Mouse (Mus musculus): ENCODE data around the gene Frmd5.
"Not testable (repeated sequence)": the region's sequence is repeated elsewhere in the genome, so short reads cannot be mapped to it uniquely, and the experiment has no call there.

Gene Frmd5

GRCm38 (mm10) chr2:121806959-121807653, at the start of gene Frmd5:
Frmd5 (minus strand) TSS chr2:121807087.
- DNase-seq (ENCODE audit: low spot score), result peak; percentile 96

DNA sequence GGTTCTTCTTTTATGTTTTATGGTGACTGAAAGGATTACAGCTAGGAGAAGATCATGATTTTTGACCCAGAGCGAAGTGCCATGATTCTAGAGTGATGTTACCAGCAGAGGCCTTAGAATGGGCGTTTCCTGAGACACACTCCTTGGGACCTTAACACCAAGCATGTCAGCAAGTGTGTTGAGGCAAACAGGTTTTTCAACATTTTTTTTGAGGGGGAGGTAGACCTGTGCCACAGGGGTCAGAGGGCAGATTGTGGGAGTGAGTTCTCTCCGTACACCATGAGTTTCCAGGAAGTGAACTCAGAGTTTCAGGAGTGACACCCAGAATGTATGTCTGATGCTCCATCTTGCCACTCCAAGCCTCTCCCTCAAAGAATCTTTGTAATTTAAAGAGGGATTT, 47.1 kb upstream of the Frmd5 start:
- no peak for DNase-seq (ENCODE audit: low spot score)

DNA sequence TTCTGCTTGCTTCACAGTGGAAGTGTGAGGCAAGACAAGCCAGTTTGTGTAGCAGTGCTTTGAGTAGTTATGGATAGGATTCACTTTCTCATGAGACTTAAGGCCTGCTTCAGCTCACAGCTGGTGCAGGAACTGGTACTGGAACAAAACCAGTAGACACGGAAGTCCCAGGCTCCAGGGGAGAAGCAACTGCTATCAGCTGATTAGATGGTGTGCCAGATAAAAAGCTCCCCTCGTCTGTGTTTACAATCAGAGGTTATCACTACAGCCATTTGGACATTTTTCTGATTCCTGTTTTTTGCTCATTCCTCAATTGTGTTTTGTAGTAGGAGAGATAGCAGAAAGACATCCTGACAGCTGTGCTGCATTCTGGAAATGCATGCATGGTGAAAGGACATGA, 45.2 kb upstream of the Frmd5 start:
- DNase-seq (ENCODE audit: low spot score), result no peak

DNA sequence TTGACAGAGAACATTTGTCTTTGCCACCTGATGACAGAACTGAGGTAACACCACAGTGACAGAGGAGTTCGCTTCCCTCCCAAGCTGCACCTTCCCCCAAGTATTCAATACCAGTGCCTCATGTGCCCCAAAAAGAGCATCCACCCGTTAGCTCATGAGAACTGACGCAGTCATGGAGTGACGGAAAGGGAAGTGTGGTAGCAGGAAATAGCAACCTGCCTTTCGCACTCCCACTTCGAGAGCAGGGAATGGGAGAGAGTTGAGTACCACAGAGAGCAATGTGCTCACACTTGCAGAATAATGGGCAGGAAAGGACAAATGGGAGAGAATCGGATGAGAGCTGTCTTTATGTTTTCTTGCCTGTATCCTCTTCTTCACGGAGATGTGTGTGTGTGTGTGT, 39.2 kb upstream of the Frmd5 start:
- no peak for DNase-seq (ENCODE audit: low spot score)

- no peak for DNase-seq (ENCODE audit: low spot score)
Measured at GRCm38 (mm10) chr2:121842249-121842648, 35.4 kb upstream of the Frmd5 start.

GRCm38 (mm10) chr2:121841453-121841852, 34.6 kb upstream of the Frmd5 start:
- no peak for DNase-seq (ENCODE audit: low spot score)

DNA sequence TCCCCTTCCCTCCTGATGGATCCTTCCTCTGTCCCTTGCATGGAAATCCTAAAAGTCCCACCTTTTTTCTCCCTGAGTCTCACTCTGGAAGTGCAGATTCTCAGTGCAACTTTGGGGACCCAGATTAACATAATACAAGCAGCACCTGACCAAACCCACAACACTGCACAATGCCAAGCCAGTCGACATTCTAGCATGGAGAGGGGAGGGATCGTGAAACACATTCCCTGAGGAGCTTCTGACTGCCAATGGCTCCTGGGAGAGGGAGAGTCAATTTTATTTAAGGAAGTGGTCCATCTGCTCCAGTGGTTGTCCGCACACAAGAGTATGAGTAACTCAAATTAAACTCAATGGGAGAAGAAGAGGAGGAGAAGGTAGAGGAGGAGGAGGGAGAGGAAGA, 28.0 kb upstream of the Frmd5 start:
- no peak for DNase-seq (ENCODE audit: low spot score)

- DNase-seq (ENCODE audit: low spot score), result peak; percentile 83
Measured at GRCm38 (mm10) chr2:121832484-121832894, 25.6 kb upstream of the Frmd5 start.

DNA sequence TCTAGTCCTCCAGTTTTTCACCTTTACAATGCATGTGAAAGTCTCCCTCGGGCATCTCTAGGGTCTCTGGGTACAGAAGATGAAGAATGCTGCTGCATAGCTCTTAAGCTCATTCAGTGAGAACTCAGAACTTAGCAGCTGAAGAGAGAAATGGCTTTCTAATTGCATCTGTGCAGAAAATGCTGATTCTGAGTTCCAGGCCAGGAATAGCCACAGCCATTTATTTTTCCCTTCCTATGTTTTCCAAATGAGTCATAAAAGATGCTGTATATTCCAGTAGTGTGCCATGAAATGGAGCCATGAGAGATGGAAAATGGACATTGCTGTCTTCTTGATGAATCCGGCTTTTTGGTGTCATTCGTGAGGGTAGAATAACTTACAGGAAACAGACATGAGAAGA, 21.5 kb upstream of the Frmd5 start:
- no peak for DNase-seq (ENCODE audit: low spot score)

DNA sequence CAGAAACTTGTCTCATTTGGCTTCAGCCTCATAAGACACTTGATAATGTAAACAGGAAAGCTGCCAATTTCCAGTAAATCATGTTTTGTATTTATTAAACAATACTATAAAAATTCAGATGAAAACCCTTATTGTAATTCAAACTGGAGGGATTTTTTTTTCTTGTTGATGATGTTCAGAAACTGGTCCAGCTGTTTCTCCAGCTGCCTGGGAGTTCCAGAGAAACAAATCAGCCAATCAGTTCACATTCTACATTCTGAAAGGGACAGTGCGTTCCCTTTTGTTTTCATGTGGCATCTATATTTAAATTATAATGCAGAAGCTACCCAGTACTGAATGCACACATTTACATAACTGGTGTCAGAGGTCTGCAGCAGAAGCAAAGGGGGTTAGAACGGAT, 19.3 kb upstream of the Frmd5 start:
- DNase-seq (ENCODE audit: low spot score), result no peak

DNA sequence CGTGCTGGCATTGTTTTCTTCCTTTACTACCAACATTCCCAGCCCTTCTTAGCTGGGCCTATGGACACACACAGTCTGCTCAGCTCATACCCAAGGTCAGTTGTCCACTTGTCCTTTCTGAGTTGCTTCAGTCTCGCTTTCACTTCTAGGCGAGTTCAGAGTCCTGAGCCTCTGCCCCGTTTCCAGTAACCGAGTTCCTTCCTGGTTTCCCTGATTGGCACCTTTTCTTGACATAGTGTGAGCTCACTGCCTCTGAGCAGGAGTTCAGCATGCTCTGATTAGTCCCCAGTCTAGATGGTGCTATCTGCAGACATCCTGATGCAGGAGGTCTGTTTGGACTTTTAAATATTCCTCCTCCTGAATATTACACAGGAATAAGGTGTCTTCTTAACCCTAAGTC, 17.8 kb upstream of the Frmd5 start:
- DNase-seq (ENCODE audit: low spot score), result no peak

GRCm38 (mm10) chr2:121821787-121822186, 14.9 kb upstream of the Frmd5 start:
- DNase-seq (ENCODE audit: low spot score), result no peak

- not testable (repeated sequence) for DNase-seq (ENCODE audit: low spot score)
Measured at GRCm38 (mm10) chr2:121810876-121811275, 4.0 kb upstream of the Frmd5 start.

DNA sequence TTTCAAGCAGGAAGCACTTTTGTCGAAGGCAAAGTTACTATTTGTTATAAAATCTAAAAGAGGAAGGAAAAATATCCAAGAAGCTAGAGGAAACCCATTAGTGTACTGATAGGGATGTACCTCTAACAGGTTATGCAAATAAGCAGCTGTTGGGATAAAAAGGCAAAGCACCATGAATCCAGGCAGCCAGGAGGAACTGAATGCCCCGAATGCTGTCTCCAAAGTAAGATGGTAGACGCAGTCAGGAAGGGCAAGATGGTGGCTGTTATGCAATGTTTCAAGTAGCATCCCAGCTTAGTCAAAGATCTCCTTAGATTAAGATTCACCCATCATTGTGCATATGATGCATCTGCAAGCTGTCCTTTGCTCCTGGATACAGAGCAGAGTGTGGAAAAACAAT, 2.2 kb upstream of the Frmd5 start:
- DNase-seq (ENCODE audit: low spot score), result no peak

DNA sequence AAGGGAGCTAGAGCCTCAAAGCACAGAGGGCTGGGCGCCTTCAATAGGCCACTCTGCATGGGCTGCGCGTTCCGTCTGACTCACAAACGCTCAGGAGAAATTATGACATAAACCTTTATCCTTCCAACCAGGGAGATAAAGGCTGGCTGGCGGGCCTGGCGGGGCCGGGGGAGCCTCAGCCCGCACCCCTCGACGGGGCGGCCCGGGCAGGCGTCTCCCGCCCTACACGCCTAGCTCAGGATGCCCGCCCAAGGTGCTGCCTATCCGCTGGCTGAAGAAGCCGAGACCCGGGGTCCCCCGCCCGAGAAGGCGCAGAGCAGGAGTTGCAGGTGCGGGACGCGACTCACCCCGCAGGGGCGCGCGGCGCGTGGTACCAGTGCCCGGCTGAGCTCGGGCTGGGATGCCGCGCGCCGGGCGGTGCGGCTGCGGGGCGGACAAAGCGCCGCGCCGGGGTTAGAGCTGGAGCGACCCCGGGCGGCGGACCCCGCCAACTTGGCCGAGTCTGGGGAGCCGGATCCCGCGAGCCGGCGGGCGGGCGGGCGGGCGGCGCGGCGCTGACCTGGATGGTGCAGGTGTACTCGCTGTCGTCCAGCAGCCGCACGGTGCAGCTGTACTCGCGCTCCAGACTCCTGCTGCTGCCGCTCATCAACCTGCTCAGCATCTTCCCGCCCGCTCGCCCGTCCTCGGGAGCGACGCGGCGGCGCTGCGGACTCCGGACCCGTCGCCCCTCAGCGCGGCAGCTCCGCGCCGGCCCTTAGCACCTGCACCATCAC, 530 bp downstream of the Frmd5 start:
- peak; percentile 65 for DNase-seq (ENCODE audit: low spot score)

GRCm38 (mm10) chr2:121799051-121799450, 7.8 kb downstream of the Frmd5 start:
- DNase-seq (ENCODE audit: low spot score), result no peak

DNA sequence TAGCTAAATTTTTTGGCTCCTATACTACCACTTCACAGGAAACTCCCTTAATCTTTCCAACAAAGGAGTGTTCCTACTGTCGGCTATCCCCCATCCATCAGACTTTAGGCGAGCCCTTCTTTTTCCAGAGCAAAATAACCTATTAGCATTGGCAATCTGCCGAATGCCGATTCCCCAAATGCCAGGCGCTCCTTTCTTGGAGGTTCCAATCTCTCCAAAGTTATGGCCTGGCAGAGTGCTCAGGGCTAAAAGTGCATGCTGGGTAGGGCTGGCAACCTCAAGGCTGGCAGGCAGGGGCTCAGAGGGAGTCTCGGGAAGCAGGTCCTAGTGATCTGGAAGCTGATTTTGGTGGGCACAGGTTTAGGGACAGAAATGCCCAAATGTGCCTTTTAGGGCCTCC, 10.9 kb downstream of the Frmd5 start:
- DNase-seq (ENCODE audit: low spot score), result no peak

DNA sequence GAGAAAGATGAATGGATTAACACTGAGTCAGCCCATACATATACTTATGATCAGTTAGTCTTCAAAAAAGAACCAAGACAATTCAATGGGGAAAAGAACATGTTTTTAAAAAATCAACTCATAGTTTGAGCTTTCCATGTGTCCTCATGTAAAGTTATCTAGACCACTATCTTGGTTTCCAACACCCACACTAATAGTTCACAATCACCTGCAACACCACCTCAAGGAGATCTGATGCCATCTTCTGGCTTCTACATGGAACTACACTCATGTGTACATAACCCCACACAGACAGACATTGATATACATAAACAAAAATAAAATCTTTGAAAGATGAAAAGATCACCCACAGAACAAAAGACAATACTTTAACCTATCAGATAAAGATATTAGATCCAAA, 17.1 kb downstream of the Frmd5 start:
- DNase-seq (ENCODE audit: low spot score), result no peak

GRCm38 (mm10) chr2:121788415-121788814, 18.5 kb downstream of the Frmd5 start:
- no peak for DNase-seq (ENCODE audit: low spot score)

DNA sequence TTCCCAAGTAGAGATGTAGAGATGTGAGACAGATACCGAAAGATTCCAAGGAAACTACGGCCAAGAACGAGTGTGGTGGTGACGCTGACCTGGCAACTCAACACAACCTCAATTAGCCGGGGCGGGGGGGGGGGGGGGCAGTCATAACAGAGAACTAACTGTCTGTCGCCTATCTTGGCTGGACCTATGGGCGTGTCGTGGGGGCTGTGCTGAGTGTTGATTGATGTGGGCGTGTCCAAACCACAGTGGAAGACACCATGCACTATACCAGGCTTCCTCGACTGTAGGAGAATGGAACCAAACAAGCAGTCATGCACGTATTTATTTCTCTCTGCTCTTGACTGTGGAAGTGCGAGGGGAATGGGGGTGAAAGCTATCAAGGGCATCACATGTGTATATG, 19.1 kb downstream of the Frmd5 start:
- no peak for DNase-seq (ENCODE audit: low spot score)

DNA sequence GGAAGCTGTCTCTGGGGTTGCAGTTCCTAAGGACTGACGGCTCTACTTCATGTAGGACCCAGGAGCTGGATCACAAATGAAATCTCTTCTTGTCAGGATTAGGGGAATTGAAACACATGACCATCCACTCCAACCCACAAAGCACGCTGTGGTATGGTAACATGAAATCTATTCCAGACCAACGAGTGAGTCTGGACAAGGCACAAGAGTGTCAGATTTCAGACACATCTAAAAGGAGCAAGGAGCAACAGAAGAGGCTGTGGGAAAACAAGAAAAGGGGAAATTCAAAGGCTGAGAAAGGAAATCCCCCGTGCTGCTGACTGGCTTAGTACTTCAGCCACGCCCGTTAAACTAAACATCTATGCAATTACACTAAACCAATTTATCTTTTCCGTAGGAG, 19.6 kb downstream of the Frmd5 start:
- peak; percentile 36 for DNase-seq (ENCODE audit: low spot score)

- no peak for DNase-seq (ENCODE audit: low spot score)
Measured at GRCm38 (mm10) chr2:121776219-121776618, 30.7 kb downstream of the Frmd5 start.

GRCm38 (mm10) chr2:121764851-121765250, 42.0 kb downstream of the Frmd5 start:
- DNase-seq (ENCODE audit: low spot score), result no peak

- DNase-seq (ENCODE audit: low spot score), result no peak
Measured at GRCm38 (mm10) chr2:121761861-121762260, 45.0 kb downstream of the Frmd5 start.

Data from embryo, embryonic 10.5 days (tissue).